Mouse (Mus musculus) c-Kit-positive CD71-positive TER-119-negative erythroid progenitor cells, embryonic 14.5 days (primary cell): Measurements from ENCODE around the gene Reep6.
A peak's percentile ranks its signal among the peaks of the same experiment; 100 is the strongest.
"Not testable (repeated sequence)": the region's sequence is repeated elsewhere in the genome, so short reads cannot be mapped to it uniquely, and the experiment has no call there.

Experiments
- DNase-seq: peaks from one replicate; pipeline ENCODE4 v3.0.0-alpha.2; 2013; ENCODE audit warnings: low read depth

Gene Reep6

DNA sequence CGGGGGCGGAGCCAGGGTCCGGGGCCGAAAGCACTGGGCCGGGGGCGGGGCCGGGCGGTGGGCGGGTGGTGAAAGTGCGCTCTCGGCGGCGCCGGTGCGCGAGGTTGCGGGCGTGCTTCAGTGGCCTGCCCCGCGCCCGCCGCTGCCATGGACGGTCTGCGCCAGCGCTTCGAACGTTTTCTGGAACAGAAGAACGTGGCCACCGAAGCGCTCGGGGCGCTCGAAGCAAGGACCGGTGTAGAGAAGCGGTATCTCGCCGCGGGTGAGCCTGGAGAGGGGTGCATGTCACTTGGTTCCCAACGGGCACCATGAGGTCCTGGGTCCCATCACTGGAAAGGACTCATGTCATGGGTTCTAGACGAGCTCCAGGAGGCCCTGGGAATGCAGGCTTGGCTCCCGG lies 331 bp downstream of the Reep6 start:
- DNase-seq, result no peak

DNA sequence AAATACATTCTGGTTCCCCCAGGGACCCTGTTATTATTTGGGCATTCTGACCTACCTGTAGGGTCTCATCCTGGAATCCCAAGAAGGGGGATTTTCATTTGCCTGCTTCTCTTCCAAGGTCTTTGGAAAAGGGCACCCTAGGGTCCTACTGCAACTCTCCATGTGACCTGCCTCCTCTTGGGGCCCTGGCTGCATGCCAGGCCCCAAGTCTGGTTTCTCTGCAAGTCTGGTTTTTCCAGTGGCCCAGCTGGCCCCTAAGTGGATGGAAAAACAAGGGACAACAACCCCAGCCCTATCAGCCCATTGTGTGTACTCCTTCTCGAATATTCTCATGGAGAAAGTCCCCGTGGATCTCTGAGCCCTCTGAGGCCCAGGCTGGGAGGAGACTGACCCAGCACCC lies 1.1 kb downstream of the Reep6 start:
- DNase-seq, result no peak

DNA sequence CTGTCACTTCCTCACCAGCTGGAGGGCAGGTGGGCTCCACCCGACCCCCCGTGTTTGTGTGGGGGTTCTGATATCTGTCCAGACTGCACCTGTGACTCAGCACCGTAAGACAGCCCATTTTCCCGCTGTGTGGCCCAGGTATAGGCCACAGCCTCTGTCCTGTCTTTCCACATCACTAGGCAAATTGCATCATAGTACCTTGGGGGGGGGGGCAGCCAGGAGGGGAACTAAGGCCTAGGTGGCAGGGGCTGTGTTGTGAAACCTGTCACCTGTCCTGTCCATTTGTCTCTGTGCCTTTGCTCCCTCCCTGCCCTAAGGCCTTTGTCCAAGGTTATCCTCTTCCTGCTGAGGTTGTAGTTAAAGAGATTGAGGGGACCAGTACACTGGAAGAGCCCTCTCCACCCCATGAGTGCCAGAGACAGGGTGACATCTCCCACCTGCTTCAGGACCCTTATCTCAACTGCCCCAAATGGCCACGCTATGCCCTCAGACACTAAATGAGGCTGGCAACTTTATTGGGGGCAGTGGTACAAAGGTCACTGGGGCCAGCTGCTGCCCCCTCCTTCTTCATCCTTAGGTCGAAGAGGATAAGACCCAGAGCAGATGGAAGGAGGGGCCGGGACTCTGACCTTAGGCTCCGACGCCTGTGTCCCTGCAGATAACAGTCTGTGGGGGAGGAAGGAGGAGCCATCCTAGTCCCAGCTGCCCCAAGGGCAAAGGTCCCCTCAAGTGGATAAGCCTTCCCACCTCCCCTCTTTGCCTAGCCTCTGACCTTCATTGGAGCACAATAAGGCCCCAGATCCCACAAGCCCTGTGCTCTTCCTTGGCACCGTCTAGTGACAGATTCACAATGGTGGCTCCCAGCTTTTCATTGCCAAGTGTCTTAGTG lies 2.1 kb downstream of the Reep6 start:
- no peak for DNase-seq

DNA sequence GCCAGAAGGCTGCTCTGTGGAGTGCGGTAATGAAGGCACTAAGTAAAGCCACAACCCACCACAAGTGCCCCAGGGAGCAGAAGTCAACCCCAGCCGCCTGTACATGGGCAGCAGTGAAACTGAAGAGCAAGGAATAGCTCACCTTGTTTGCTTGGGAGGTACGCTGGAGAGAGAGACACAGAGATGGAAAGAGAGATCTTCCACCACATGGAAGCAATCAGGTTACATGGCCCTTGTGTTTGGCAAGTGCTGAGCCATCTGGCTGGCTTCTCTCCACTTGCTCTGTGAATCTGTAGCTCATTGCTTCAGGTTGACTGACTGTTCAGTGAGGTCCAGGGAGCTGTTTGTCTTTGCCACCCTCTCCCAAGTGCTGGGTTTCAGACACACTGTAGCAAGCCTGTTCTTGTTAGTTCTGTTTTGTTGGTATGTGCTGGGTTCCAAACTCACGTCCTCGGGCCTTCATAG lies 2.8 kb downstream of the Reep6 start:
- DNase-seq, result no peak

- no peak for DNase-seq
These were observed 6.5 kb downstream of the Reep6 start for GRCm38 (mm10) chr10:80336263-80336662.

DNA sequence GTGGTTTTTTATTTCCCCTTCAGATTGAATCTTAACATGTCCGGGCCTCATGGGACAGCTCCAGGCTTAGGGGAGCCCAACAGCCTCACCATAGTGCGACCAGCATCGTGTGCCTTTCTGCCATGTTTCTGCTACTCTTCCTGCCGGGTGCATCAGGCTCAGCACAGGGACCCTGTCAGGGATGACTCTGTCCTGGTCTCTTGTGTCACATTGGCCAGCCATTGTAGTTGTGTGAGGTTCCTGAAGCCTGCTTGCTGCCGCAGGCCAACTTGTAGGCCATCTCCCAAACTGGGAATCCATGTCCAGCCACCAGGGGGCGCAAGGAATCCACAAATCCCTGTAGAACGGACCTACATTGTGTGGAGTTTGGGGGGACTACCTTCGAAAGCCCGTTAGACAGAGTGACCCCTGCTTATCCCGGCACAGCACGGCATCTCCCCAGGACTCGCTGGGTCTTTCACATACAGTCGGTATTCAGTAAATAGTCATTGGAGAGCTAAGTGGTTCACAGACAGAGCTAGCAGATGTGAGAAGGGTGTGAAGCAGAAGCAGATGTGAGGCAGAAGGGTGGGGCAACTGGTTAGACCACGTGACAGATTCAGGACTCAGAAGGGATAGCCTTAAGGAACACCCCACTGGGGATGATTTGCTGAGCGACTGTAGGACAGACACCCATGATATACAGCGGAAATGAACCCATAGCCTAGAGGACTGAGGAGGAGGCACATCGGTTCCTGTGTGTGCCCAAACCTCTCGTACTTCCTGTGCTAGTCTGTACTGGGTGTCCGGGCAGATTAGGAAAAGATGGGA lies 10.4 kb downstream of the Reep6 start:
- DNase-seq, result peak; percentile 87

DNA sequence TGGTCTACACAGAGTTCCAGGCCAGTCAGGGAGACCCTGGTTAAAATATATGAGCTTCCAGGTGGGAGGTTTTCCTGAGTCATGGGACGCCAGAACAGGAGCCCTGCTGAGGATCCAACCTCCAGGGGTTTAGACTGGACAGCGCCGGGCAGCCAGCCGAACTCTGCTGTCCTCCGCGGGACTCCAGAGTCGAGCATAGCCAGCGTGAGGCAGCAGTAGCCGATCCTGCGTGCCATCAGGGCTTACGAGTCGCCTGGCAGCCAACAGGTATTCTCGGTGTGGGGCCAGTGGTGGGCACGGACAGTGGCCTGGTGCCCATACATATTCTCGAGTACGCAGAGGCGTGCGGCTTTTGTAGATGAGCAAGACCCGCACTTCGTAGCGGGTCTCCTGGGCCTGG lies 11.3 kb downstream of the Reep6 start:
- no peak for DNase-seq

DNA sequence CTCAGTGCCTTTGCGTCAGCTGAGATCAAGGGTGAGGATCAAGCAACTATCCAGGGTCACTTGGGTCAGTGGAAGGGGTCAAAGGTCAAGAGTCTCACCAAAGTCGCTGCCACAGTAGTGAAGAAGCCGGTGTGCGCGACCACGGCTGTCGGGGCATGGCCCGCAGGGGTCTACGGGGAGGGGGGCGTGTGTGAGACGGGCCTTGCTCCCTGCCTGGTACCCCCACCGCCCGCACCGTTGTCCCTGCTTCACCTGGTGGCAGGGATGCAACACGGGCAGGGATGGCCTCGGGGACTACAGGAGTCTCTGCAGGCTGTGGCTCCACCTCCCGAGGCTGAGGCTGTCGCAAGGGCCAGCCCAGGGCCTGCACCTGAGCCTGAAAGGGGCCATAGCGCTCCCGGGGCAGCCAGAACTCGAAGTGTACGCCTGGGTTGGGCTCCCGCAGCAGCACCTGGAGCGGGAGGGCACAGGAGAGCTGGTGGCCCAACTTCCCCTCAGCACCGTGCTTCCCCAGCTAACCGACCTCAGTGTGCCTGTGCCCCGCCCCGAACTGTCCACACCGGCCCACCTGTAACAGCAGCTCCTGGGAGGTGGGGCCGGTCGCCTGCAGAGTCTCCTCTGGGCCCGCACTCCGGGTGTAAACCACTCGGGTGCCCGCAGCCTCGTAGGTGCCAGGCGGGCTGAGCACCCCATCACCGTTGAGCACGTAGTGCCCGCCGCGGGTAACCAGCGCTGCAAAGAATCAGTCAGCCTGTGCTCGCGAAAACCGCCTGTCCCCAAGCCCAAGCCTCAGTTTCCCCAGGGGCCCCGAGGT lies 11.9 kb downstream of the Reep6 start:
- no peak for DNase-seq

- no peak for DNase-seq
These were observed 12.6 kb downstream of the Reep6 start for GRCm38 (mm10) chr10:80342305-80342748.

GRCm38 (mm10) chr10:80342749-80343424 lies 13.1 kb downstream of the Reep6 start:
- no peak for DNase-seq

- no peak for DNase-seq
These were observed 13.7 kb downstream of the Reep6 start for GRCm38 (mm10) chr10:80343425-80343895.

- DNase-seq, result peak; percentile 85
These were observed 14.4 kb downstream of the Reep6 start for GRCm38 (mm10) chr10:80344131-80344661.

GRCm38 (mm10) chr10:80345122-80345521 lies 15.4 kb downstream of the Reep6 start:
- no peak for DNase-seq

- not testable (repeated sequence) for DNase-seq
These were observed 16.2 kb downstream of the Reep6 start for GRCm38 (mm10) chr10:80345929-80346328.

DNA sequence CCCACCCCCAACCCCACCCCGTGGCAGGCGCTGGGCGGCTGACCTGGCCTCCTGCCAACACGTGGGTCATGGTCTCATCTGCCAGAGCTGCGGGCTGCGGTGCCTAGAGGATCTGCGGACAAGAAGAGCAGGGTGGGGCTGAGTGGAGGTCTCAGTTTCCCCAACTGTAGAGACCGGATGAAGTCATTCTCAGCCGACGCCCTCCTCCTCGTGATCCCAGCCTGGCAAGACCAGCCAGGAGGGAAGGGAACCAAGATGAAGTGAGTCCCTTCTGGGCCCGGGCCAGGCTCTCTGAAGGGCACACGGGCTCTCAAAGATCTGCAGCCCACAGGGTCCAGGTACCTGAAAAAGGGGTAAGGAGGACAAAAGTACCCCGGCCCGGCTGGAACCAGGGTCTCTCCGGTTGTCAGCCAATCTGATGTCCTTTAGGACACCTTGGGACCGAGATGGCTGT lies 17.8 kb downstream of the Reep6 start:
- DNase-seq, result no peak

DNA sequence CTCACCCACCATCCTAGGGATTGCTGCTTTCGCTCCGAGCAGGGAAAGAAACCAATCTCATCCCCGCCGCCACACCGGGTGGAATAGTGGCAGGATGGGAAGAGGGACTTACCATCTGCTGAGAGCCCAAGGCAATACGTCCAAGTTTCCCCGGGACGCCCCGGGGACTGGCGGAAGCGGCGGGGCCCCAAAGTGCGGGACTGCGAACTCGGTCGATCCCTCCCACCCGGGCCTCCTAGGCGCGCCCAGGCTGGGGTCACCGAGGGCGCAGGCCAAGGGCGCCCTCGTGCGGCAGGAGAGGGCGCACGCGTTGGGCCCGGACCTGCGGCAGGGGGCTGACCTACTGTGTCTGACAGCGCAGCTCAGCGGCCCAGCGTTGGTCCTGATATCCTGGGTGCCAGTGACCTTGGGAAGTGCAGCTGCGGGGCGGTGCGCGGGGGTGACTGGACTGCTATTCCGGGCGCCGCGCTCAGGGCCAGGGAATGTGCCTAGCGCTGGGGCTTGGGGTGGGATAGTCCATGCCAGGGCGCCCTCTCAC lies 18.6 kb downstream of the Reep6 start, which contains the start of gene Adamtsl5:
Adamtsl5 (minus strand) TSS at position 169 of the 538 bp plus-strand sequence.
- peak; percentile 77 for DNase-seq

GRCm38 (mm10) chr10:80348981-80349380 lies 19.2 kb downstream of the Reep6 start:
- no peak for DNase-seq

DNA sequence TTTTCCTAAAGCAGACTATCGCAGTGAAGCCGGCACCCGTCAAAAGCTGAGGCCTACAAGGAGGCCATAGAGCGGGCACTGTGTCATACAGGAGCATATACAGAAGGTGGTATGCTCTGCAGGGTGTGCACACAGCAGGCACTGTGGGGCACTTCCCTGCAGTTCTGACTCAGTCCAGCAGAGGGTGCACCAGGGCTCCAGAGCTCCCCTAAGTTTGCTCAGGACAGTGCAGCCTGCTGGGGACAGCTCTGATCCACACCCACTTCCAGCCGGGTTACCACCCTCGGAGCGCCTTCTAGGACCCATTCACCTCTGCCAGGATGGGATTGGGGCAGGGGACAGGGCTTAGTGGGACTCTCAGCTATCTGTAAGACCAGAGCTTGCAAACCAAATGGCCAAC lies 20.5 kb downstream of the Reep6 start:
- DNase-seq, result peak; percentile 84

DNA sequence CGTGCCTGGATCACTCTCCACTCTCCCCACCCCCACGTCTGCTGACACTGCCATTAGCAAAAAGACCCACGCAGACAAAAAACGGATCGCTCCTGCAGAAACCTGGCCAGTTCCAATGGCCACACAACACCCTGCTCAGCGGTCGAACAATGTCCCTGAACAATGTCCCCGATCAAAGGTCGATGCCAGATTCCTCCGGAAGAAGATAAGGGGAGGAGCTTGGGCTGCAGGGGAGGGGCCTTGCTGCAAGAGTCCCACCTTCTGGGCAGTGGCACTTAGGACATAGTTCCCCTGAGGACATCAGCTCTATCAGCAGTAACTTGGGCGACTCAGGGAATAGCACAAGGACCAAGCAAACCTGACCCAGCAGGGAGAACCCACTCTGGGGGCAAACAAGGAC lies 22.1 kb downstream of the Reep6 start:
- no peak for DNase-seq

- no peak for DNase-seq
These were observed 23.0 kb downstream of the Reep6 start for GRCm38 (mm10) chr10:80352727-80353126.

DNA sequence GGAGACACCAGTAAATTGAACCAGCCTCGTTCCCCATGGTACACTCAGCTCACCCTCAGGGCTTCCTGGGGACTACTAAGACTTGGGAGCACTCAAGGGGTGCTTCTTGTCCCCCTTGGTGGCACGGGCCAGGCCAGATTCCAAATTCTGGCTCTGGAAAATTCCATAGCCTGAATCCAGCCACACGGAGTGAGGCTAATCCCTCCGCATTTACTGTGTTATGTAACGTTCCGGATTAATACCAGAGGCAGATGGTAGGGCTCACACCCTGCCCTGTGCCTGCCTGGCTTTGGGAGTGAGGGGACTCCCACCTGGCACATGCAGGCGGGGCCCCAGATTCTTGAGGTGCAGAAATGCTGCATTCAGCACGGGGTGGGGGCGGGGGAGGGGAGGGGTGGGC lies 25.7 kb downstream of the Reep6 start:
- DNase-seq, result no peak
